Mouse (Mus musculus): ENCODE measurements around the gene Cyb5r4. TPM values are rescaled to one million over a fixed set of nuclear protein-coding genes. Genes with fewer than 3 reads are reported as not detected.
"Not testable (repeated sequence)": the region's sequence is repeated elsewhere in the genome, so short reads cannot be mapped to it uniquely, and the experiment has no call there.

Gene Cyb5r4
- total and polyA plus RNA-seq, 2 experiments from 2014 or later, result 31.0 to 31.6 TPM

GRCm38 (mm10) chr9:87034831-87035580, 13.2 kb downstream of the Cyb5r4 start:
- Histone ChIP-seq H3K27ac (ENCODE audit: low read depth, low read length) (no peak overlapping the region), H3K36me3 (ENCODE audit: insufficient read depth, low read length) (peaks cover 16% of the 10 kb centered on the region; the same call in 1 of the 2 replicates), H3K4me3 (ENCODE audit: low read depth, low read length) (no peak overlapping the region), H3K27me3 (ENCODE audit: insufficient read depth, low read length) (no peaks in the 10 kb centered on the region), H3K9ac (replicated peaks; ENCODE audit: low read length, poor library complexity, severe bottlenecking) (no peak overlapping the region), H3K4me2 (ENCODE audit: low read depth, low read length, poor library complexity, severe bottlenecking) (no peak overlapping the region), H3K9me3 (ENCODE audit: low read length) (no peaks in the 10 kb centered on the region), H3K4me1 (ENCODE audit: insufficient read depth, low read length) (no peaks in the 10 kb centered on the region)
- 79% methylated on average over 2 of the region's 2 CpGs for WGBS
- ATAC-seq (ENCODE audit: low FRiP score) (no peak), DNase-seq (ENCODE audit: low spot score) (no peak)
- no peak for TF ChIP-seq CTCF (IDR thresholded peaks at IDR 0.05)

- no peak for TF ChIP-seq CTCF (IDR thresholded peaks at IDR 0.05)
Measured at GRCm38 (mm10) chr9:87049425-87049824, 27.6 kb downstream of the Cyb5r4 start.

GRCm38 (mm10) chr9:87055547-87056235, 33.9 kb downstream of the Cyb5r4 start:
- Histone ChIP-seq H3K9ac (replicated peaks; ENCODE audit: low read length, poor library complexity, severe bottlenecking) (no peak overlapping the region), H3K4me1 (ENCODE audit: insufficient read depth, low read length) (no peaks in the 10 kb centered on the region), H3K36me3 (ENCODE audit: insufficient read depth, low read length) (peaks cover 28% of the 10 kb centered on the region), H3K4me3 (ENCODE audit: low read depth, low read length) (no peak overlapping the region), H3K27ac (ENCODE audit: low read depth, low read length) (no peak overlapping the region), H3K27me3 (ENCODE audit: insufficient read depth, low read length) (no peaks in the 10 kb centered on the region), H3K4me2 (ENCODE audit: low read depth, low read length, poor library complexity, severe bottlenecking) (no peak overlapping the region), H3K9me3 (ENCODE audit: low read length) (no peaks in the 10 kb centered on the region)
- DNase-seq (ENCODE audit: low spot score) (no peak), ATAC-seq (ENCODE audit: low FRiP score) (no peak)
- WGBS, result 92% methylated on average over 11 of the region's 11 CpGs
- TF ChIP-seq CTCF (IDR thresholded peaks at IDR 0.05), result no peak

More at GRCm38 (mm10) chr9:87049425-87049824, 27.6 kb downstream of the Cyb5r4 start:
- DNase-seq (ENCODE audit: low spot score) (peak; percentile 2), ATAC-seq (ENCODE audit: low FRiP score) (no peak)
- Histone ChIP-seq H3K4me2 (ENCODE audit: low read depth, low read length, poor library complexity, severe bottlenecking) (no peak overlapping the region), H3K4me1 (ENCODE audit: insufficient read depth, low read length) (no peaks in the 10 kb centered on the region), H3K9me3 (ENCODE audit: low read length) (no peaks in the 10 kb centered on the region), H3K36me3 (ENCODE audit: insufficient read depth, low read length) (no peaks in the 10 kb centered on the region; the same call in 1 of the 2 replicates), H3K9ac (replicated peaks; ENCODE audit: low read length, poor library complexity, severe bottlenecking) (no peak overlapping the region), H3K27me3 (ENCODE audit: insufficient read depth, low read length) (no peaks in the 10 kb centered on the region), H3K4me3 (ENCODE audit: low read depth, low read length) (no peak overlapping the region), H3K27ac (ENCODE audit: low read depth, low read length) (no peak overlapping the region)
- WGBS, result 68% methylated on average over 4 of the region's 4 CpGs

GRCm38 (mm10) chr9:87062337-87062736, 40.5 kb downstream of the Cyb5r4 start:
- H3K9me3 ChIP-seq (ENCODE audit: low read length), result no peaks in the 10 kb centered on the region
- H3K4me1 ChIP-seq (ENCODE audit: insufficient read depth, low read length), result no peaks in the 10 kb centered on the region
- TF ChIP-seq CTCF (IDR thresholded peaks at IDR 0.05), result peak; percentile 53
- H3K36me3 ChIP-seq (ENCODE audit: insufficient read depth, low read length), result peaks cover 34% of the 10 kb centered on the region
- 75% methylated on average over 5 of the region's 5 CpGs for WGBS
- H3K9ac ChIP-seq (replicated peaks; ENCODE audit: low read length, poor library complexity, severe bottlenecking), result no peak overlapping the region
- H3K4me2 ChIP-seq (ENCODE audit: low read depth, low read length, poor library complexity, severe bottlenecking), result no peak overlapping the region
- no peak overlapping the region for H3K27ac ChIP-seq (ENCODE audit: low read depth, low read length)
- DNase-seq (ENCODE audit: low spot score) (peak; percentile 17), ATAC-seq (ENCODE audit: low FRiP score) (peak; percentile 31; the same call in 1 of the 2 replicates)
- no peaks in the 10 kb centered on the region for H3K27me3 ChIP-seq (ENCODE audit: insufficient read depth, low read length)
- H3K4me3 ChIP-seq (ENCODE audit: low read depth, low read length), result no peak overlapping the region

GRCm38 (mm10) chr9:87068160-87068559, 46.3 kb downstream of the Cyb5r4 start:
- Histone ChIP-seq H3K4me1 (ENCODE audit: insufficient read depth, low read length) (no peaks in the 10 kb centered on the region), H3K9ac (replicated peaks; ENCODE audit: low read length, poor library complexity, severe bottlenecking) (no peak overlapping the region), H3K27me3 (ENCODE audit: insufficient read depth, low read length) (no peaks in the 10 kb centered on the region), H3K9me3 (ENCODE audit: low read length) (0 out of 2 replicates have a peak, but pooled peaks cover 3% of the 10 kb centered on the region), H3K4me2 (ENCODE audit: low read depth, low read length, poor library complexity, severe bottlenecking) (no peak overlapping the region), H3K36me3 (ENCODE audit: insufficient read depth, low read length) (peaks cover 32% of the 10 kb centered on the region), H3K4me3 (ENCODE audit: low read depth, low read length) (no peak overlapping the region), H3K27ac (ENCODE audit: low read depth, low read length) (no peak overlapping the region)
- TF ChIP-seq CTCF (IDR thresholded peaks at IDR 0.05), result no peak
- WGBS, result 85% methylated on average over 1 of the region's 1 CpGs
- no peak for DNase-seq (ENCODE audit: low spot score)
- no peak for ATAC-seq (ENCODE audit: low FRiP score)

- H3K36me3 ChIP-seq (ENCODE audit: insufficient read depth, low read length), result peaks cover 25% of the 10 kb centered on the region
- H3K4me3 ChIP-seq (ENCODE audit: low read depth, low read length); H3K4me2 ChIP-seq (ENCODE audit: low read depth, low read length, poor library complexity, severe bottlenecking); H3K27me3 ChIP-seq (ENCODE audit: insufficient read depth, low read length); DNase-seq (ENCODE audit: low spot score); H3K9ac ChIP-seq (replicated peaks; ENCODE audit: low read length, poor library complexity, severe bottlenecking); H3K9me3 ChIP-seq (ENCODE audit: low read length); H3K27ac ChIP-seq (ENCODE audit: low read depth, low read length); H3K4me1 ChIP-seq (ENCODE audit: insufficient read depth, low read length); ATAC-seq (ENCODE audit: low FRiP score): not testable (repeated sequence)
- 86% methylated on average over 3 of the region's 3 CpGs for WGBS
Measured at GRCm38 (mm10) chr9:87071566-87071965, 49.8 kb downstream of the Cyb5r4 start.

All from midbrain, postnatal 0 days (tissue).